Mouse (Mus musculus) megakaryocyte, embryonic 14.5 days (primary cell): ENCODE measurements around the gene Kremen2. TPM values are rescaled to one million over a fixed set of nuclear protein-coding genes. Genes with fewer than 3 reads are reported as not detected.
A peak's percentile ranks its signal among the peaks of the same experiment; 100 is the strongest.

ENCODE experiments used
- H3K27me3 ChIP-seq: replicated peaks from 2 replicates; pipeline ENCODE3; 2012; ENCODE audit warnings: inconsistent platforms
- H3K36me3 ChIP-seq: replicated peaks from 2 replicates; pipeline ENCODE3; 2012; ENCODE audit warnings: low read length, inconsistent platforms, mixed read lengths
- H3K4me1 ChIP-seq: 2 replicates; pipeline ENCODE4 v1.6.1; 2012; ENCODE audit warnings: inconsistent platforms
- H3K4me3 ChIP-seq: replicated peaks from 2 replicates; pipeline ENCODE3; 2012; ENCODE audit warnings: moderate library complexity, mild to moderate bottlenecking, inconsistent platforms
- H3K9me3 ChIP-seq: 2 replicates; pipeline ENCODE4 v1.6.1; 2012; ENCODE audit warnings: inconsistent platforms
- FLI1 ChIP-seq: IDR thresholded peaks from 2 replicates; pipeline ENCODE4 v1.6.1; 2012; ENCODE audit warnings: low read length, inconsistent platforms, mixed read lengths
- GATA1 ChIP-seq: IDR thresholded peaks from 3 replicates; pipeline ENCODE4 v1.6.1; 2012; ENCODE audit warnings: mixed read lengths, low read length, inconsistent platforms, borderline replicate concordance
- polyA plus RNA-seq: library from polyadenylated mRNA; stranded (reverse); fragments of >175 nt; gene quantifications from 2 replicates; pipeline ENCODE4 v1.2.3, GENCODE M21; 2012; ENCODE audit warnings: low replicate concordance; ENCODE audit not compliant: insufficient read depth

Kremen2 gene
- polyA plus RNA-seq, 1 experiment = not detected

- TF ChIP-seq FLI1 (no peak), GATA1 (no peak)
- Histone ChIP-seq H3K4me3 (no peak overlapping the region), H3K9me3 (peaks cover 3% of the 10 kb centered on the region; the same call in 1 of the 2 replicates), H3K4me1 (peaks cover 56% of the 10 kb centered on the region), H3K27me3 (peaks cover 74% of the 10 kb centered on the region), H3K36me3 (peaks cover 24% of the 10 kb centered on the region)
Observed at GRCm38 (mm10) chr17:23738836-23739201, 6.8 kb downstream of the Kremen2 start.

GRCm38 (mm10) chr17:23737493-23738445 lies 7.9 kb downstream of the Kremen2 start:
- Histone ChIP-seq H3K9me3 (peaks cover 3% of the 10 kb centered on the region; the same call in 1 of the 2 replicates), H3K27me3 (peaks cover 63% of the 10 kb centered on the region), H3K4me1 (peaks cover 51% of the 10 kb centered on the region), H3K36me3 (peaks cover 32% of the 10 kb centered on the region), H3K4me3 (peak overlapping the region; percentile 46)
- TF ChIP-seq GATA1 (no peak), FLI1 (no peak)

- peaks cover 39% of the 10 kb centered on the region for H3K36me3 ChIP-seq
- TF ChIP-seq GATA1 (no peak), FLI1 (no peak)
- no peak overlapping the region for H3K4me3 ChIP-seq
- H3K27me3 ChIP-seq = peaks cover 31% of the 10 kb centered on the region
- H3K9me3 ChIP-seq = no peaks in the 10 kb centered on the region
- peaks cover 27% of the 10 kb centered on the region for H3K4me1 ChIP-seq
Observed at GRCm38 (mm10) chr17:23734341-23734740, 11.3 kb downstream of the Kremen2 start.

- Histone ChIP-seq H3K4me1 (peaks cover 25% of the 10 kb centered on the region), H3K9me3 (no peaks in the 10 kb centered on the region), H3K4me3 (no peak overlapping the region), H3K27me3 (peaks cover under 1% of the 10 kb centered on the region), H3K36me3 (peaks cover 31% of the 10 kb centered on the region)
- TF ChIP-seq FLI1 = no peak
- TF ChIP-seq GATA1 = no peak
Observed at GRCm38 (mm10) chr17:23730441-23730840, 15.2 kb downstream of the Kremen2 start.

GRCm38 (mm10) chr17:23726758-23727142 lies 18.9 kb downstream of the Kremen2 start:
- Histone ChIP-seq H3K9me3 (no peaks in the 10 kb centered on the region), H3K36me3 (no peaks in the 10 kb centered on the region), H3K4me1 (peaks cover 29% of the 10 kb centered on the region), H3K27me3 (peaks cover 8% of the 10 kb centered on the region), H3K4me3 (peak overlapping the region; percentile 94)
- TF ChIP-seq GATA1 (no peak), FLI1 (no peak)

- Histone ChIP-seq H3K36me3 (no peaks in the 10 kb centered on the region), H3K27me3 (peaks cover 13% of the 10 kb centered on the region), H3K4me3 (peak within 1 kb of the TSS; percentile 94), H3K4me1 (peaks cover 29% of the 10 kb centered on the region), H3K9me3 (no peaks in the 10 kb centered on the region)
- no peak for TF ChIP-seq FLI1
Observed at GRCm38 (mm10) chr17:23725999-23726757, 19.5 kb downstream of the Kremen2 start, which contains the start of gene Pkmyt1. Pkmyt1 (plus strand) TSS chr17:23726336.

- Histone ChIP-seq H3K27me3 (peaks cover 20% of the 10 kb centered on the region), H3K9me3 (no peaks in the 10 kb centered on the region), H3K36me3 (no peaks in the 10 kb centered on the region), H3K4me1 (peaks cover 27% of the 10 kb centered on the region), H3K4me3 (peak overlapping the region; percentile 94)
- no peak for TF ChIP-seq FLI1
- TF ChIP-seq GATA1 = no peak
Observed at GRCm38 (mm10) chr17:23725477-23725876, 20.2 kb downstream of the Kremen2 start.

- Histone ChIP-seq H3K9me3 (no peaks in the 10 kb centered on the region), H3K36me3 (no peaks in the 10 kb centered on the region), H3K4me3 (no peak within 1 kb of the TSS), H3K4me1 (peaks cover 26% of the 10 kb centered on the region), H3K27me3 (peaks cover 43% of the 10 kb centered on the region)
- no peak for TF ChIP-seq FLI1
- TF ChIP-seq GATA1 = no peak
Observed at GRCm38 (mm10) chr17:23722376-23723125, 23.1 kb downstream of the Kremen2 start, which contains the start of gene 1520401A03Rik. 1520401A03Rik (minus strand) TSS chr17:23722783.

- Histone ChIP-seq H3K4me3 (no peak overlapping the region), H3K4me1 (peaks cover 20% of the 10 kb centered on the region), H3K27me3 (peaks cover 48% of the 10 kb centered on the region), H3K36me3 (no peaks in the 10 kb centered on the region), H3K9me3 (no peaks in the 10 kb centered on the region)
- TF ChIP-seq GATA1 (no peak), FLI1 (no peak)
Observed at GRCm38 (mm10) chr17:23721886-23722285, 23.7 kb downstream of the Kremen2 start.
